Mouse (Mus musculus): ENCODE measurements at regions not wholly inside any gene's neighbourhood (a gene's known extent, or its start where the extent isn't known, plus 50 kb on each side); places are given as distances from the start of the nearest gene placed in this dataset.
"Not testable (repeated sequence)": the region's sequence is repeated elsewhere in the genome, so short reads cannot be mapped to it uniquely, and the experiment has no call there.

- TF ChIP-seq POLR2A (IDR thresholded peaks at IDR 0.05; ENCODE audit: low read depth, low read length), result no peak
- no peak for TF ChIP-seq CTCF (IDR thresholded peaks at IDR 0.05; ENCODE audit: borderline replicate concordance, insufficient read depth, low read length)
- Histone ChIP-seq H3K27ac (ENCODE audit: insufficient read depth, low read length) (peak overlapping the region; percentile 28; the same call in 1 of the 2 replicates), H3K4me1 (ENCODE audit: control insufficient read depth, insufficient read depth, low read length) (no peaks in the 10 kb centered on the region), H3K4me3 (ENCODE audit: insufficient read depth, low read length) (no peak overlapping the region)
Measured at GRCm38 (mm10) chr8:126784604-126785003, 161.0 kb downstream of the Tomm20 start.

GRCm38 (mm10) chr8:126783703-126784440 is 161.8 kb downstream of the Tomm20 start:
- Histone ChIP-seq H3K4me1 (ENCODE audit: control insufficient read depth, insufficient read depth, low read length) (no peaks in the 10 kb centered on the region), H3K27ac (ENCODE audit: insufficient read depth, low read length) (no peak overlapping the region), H3K4me3 (ENCODE audit: insufficient read depth, low read length) (no peak overlapping the region)
- TF ChIP-seq CTCF (IDR thresholded peaks at IDR 0.05; ENCODE audit: borderline replicate concordance, insufficient read depth, low read length), result no peak
- no peak for TF ChIP-seq POLR2A (IDR thresholded peaks at IDR 0.05; ENCODE audit: low read depth, low read length)

- Histone ChIP-seq H3K4me1 (ENCODE audit: control insufficient read depth, insufficient read depth, low read length) (no peaks in the 10 kb centered on the region), H3K27ac (ENCODE audit: insufficient read depth, low read length) (no peak overlapping the region), H3K4me3 (ENCODE audit: insufficient read depth, low read length) (no peak overlapping the region)
- TF ChIP-seq POLR2A (IDR thresholded peaks at IDR 0.05; ENCODE audit: low read depth, low read length) (no peak), CTCF (IDR thresholded peaks at IDR 0.05; ENCODE audit: borderline replicate concordance, insufficient read depth, low read length) (no peak)
Measured at GRCm38 (mm10) chr8:126778673-126779072, 167.0 kb downstream of the Tomm20 start.

GRCm38 (mm10) chr8:126778131-126778530 is 167.5 kb downstream of the Tomm20 start:
- no peak overlapping the region for H3K4me3 ChIP-seq (ENCODE audit: insufficient read depth, low read length)
- H3K27ac ChIP-seq (ENCODE audit: insufficient read depth, low read length), result no peak overlapping the region
- no peaks in the 10 kb centered on the region for H3K4me1 ChIP-seq (ENCODE audit: control insufficient read depth, insufficient read depth, low read length)
- TF ChIP-seq CTCF (IDR thresholded peaks at IDR 0.05; ENCODE audit: borderline replicate concordance, insufficient read depth, low read length) (no peak), POLR2A (IDR thresholded peaks at IDR 0.05; ENCODE audit: low read depth, low read length) (no peak)

GRCm38 (mm10) chr8:126776605-126777469 is 168.8 kb downstream of the Tomm20 start:
- Histone ChIP-seq H3K4me3 (ENCODE audit: insufficient read depth, low read length) (no peak overlapping the region), H3K4me1 (ENCODE audit: control insufficient read depth, insufficient read depth, low read length) (no peaks in the 10 kb centered on the region), H3K27ac (ENCODE audit: insufficient read depth, low read length) (no peak overlapping the region)
- TF ChIP-seq POLR2A (IDR thresholded peaks at IDR 0.05; ENCODE audit: low read depth, low read length) (no peak), CTCF (IDR thresholded peaks at IDR 0.05; ENCODE audit: borderline replicate concordance, insufficient read depth, low read length) (no peak)

GRCm38 (mm10) chr8:126775334-126775733 is 170.3 kb downstream of the Tomm20 start:
- Histone ChIP-seq H3K4me3 (ENCODE audit: insufficient read depth, low read length) (no peak overlapping the region), H3K27ac (ENCODE audit: insufficient read depth, low read length) (no peak overlapping the region), H3K4me1 (ENCODE audit: control insufficient read depth, insufficient read depth, low read length) (no peaks in the 10 kb centered on the region)
- TF ChIP-seq CTCF (IDR thresholded peaks at IDR 0.05; ENCODE audit: borderline replicate concordance, insufficient read depth, low read length) (no peak), POLR2A (IDR thresholded peaks at IDR 0.05; ENCODE audit: low read depth, low read length) (no peak)

GRCm38 (mm10) chr8:126774816-126775215 is 170.8 kb downstream of the Tomm20 start:
- H3K4me3 ChIP-seq (ENCODE audit: insufficient read depth, low read length), result no peak overlapping the region
- no peak overlapping the region for H3K27ac ChIP-seq (ENCODE audit: insufficient read depth, low read length)
- H3K4me1 ChIP-seq (ENCODE audit: control insufficient read depth, insufficient read depth, low read length), result no peaks in the 10 kb centered on the region
- TF ChIP-seq POLR2A (IDR thresholded peaks at IDR 0.05; ENCODE audit: low read depth, low read length) (no peak), CTCF (IDR thresholded peaks at IDR 0.05; ENCODE audit: borderline replicate concordance, insufficient read depth, low read length) (no peak)

GRCm38 (mm10) chr8:126772748-126773147 is 172.9 kb downstream of the Tomm20 start:
- Histone ChIP-seq H3K4me1 (ENCODE audit: control insufficient read depth, insufficient read depth, low read length) (peaks cover 1% of the 10 kb centered on the region; the same call in 1 of the 2 replicates), H3K27ac (ENCODE audit: insufficient read depth, low read length) (no peak overlapping the region), H3K4me3 (ENCODE audit: insufficient read depth, low read length) (no peak overlapping the region)
- no peak for TF ChIP-seq POLR2A (IDR thresholded peaks at IDR 0.05; ENCODE audit: low read depth, low read length)
- no peak for TF ChIP-seq CTCF (IDR thresholded peaks at IDR 0.05; ENCODE audit: borderline replicate concordance, insufficient read depth, low read length)

GRCm38 (mm10) chr8:126772194-126772593 is 173.4 kb downstream of the Tomm20 start:
- TF ChIP-seq POLR2A (IDR thresholded peaks at IDR 0.05; ENCODE audit: low read depth, low read length) (no peak), CTCF (IDR thresholded peaks at IDR 0.05; ENCODE audit: borderline replicate concordance, insufficient read depth, low read length) (no peak)
- Histone ChIP-seq H3K4me3 (ENCODE audit: insufficient read depth, low read length) (no peak overlapping the region), H3K27ac (ENCODE audit: insufficient read depth, low read length) (no peak overlapping the region), H3K4me1 (ENCODE audit: control insufficient read depth, insufficient read depth, low read length) (peaks cover 5% of the 10 kb centered on the region; the same call in 1 of the 2 replicates)

- H3K4me1 ChIP-seq (ENCODE audit: control insufficient read depth, insufficient read depth, low read length); H3K27ac ChIP-seq (ENCODE audit: insufficient read depth, low read length); H3K4me3 ChIP-seq (ENCODE audit: insufficient read depth, low read length): not testable (repeated sequence)
Measured at GRCm38 (mm10) chr8:126770374-126770773, 175.3 kb downstream of the Tomm20 start.

Measured in embryonic fibroblast, embryonic 13.5 days (primary cell).